Mouse (Mus musculus) lung, postnatal 0 days (tissue): ENCODE measurements around the gene Ugt1a6a.

Experiments
- CTCF ChIP-seq: IDR thresholded peaks from 2 replicates; pipeline ENCODE4 v1.5.1; 2016; ENCODE audit warnings: antibody characterized with exemption, mild to moderate bottlenecking
- EP300 ChIP-seq: IDR thresholded peaks from 2 replicates; pipeline ENCODE4 v1.6.1; 2016; ENCODE audit warnings: antibody characterized with exemption, mild to moderate bottlenecking, control low read depth

GRCm38 (mm10) chr1:88253540-88253939 lies 118.9 kb downstream of the Ugt1a6a start:
- no peak for TF ChIP-seq CTCF
- TF ChIP-seq EP300, result no peak
